25 mouse cellular contexts compared by ENCODE assay signal in the genomic region with DNA sequence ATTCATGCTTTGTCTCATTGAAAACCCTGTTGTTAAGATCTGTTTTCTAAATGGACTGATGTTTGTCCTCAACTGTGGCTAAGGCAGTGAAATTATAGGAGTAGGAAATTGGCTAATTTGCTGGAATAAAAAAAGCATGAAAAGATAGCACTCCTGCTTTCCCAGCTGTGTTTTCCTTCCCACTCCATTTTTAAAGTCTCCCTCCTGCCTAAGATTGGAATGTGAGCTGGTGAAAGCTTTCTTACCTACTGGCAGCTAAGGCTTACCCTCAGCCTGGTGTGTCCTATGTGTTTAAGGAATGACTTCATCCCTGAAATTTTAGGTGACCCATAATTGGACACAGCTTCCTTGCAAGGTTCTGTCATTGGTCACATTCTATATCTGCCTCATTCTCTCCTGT.
"Had no signal": no experiment of that assay in that cellular context is flagged by ENCODE, and none has a peak within 500 bp of the region (broad histone marks: within the 10 kb centered on the region; RNA-seq: fewer than 3 reads in every experiment).

No protein-coding gene starts in this region.

- H3K27me3 ChIP-seq: kidney, embryonic 15.5 days; limb, embryonic 13.5 days; liver, embryonic 12.5 days; liver, embryonic 15.5 days; lung, embryonic 15.5 days; megakaryocyte, embryonic 14.5 days; stomach, embryonic 15.5 days had no signal

- H3K27ac ChIP-seq: kidney, embryonic 15.5 days; limb, embryonic 10.5 days; limb, embryonic 13.5 days; liver, embryonic 12.5 days; liver, embryonic 15.5 days; lung, embryonic 15.5 days; midbrain, embryonic 10.5 days; midbrain, embryonic 13.5 days; neural tube, embryonic 13.5 days; stomach, embryonic 15.5 days had no signal

- H3K9ac ChIP-seq: kidney, embryonic 15.5 days; limb, embryonic 13.5 days; liver, embryonic 12.5 days; liver, embryonic 15.5 days; lung, embryonic 15.5 days; midbrain, embryonic 13.5 days; neural tube, embryonic 13.5 days; stomach, embryonic 15.5 days had no signal

- H3K36me3 ChIP-seq: kidney, embryonic 15.5 days; limb, embryonic 10.5 days; limb, embryonic 13.5 days; liver, embryonic 12.5 days; liver, embryonic 15.5 days; lung, embryonic 15.5 days; midbrain, embryonic 10.5 days; midbrain, embryonic 13.5 days; neural tube, embryonic 13.5 days; stomach, embryonic 15.5 days had no signal

- DNase-seq: kidney, adult 8-10 months; kidney, postnatal 10 days; kidney, postnatal 36 days; layer of hippocampus, postnatal 36 days; liver; lung, adult 18-20 months; lung, postnatal 10 days; lung, postnatal 36 days; right cerebral cortex, postnatal 25 days; spleen, adult 18-20 months; thymus, adult 18-20 months; thymus, postnatal 36 days had no signal

- H3K4me3 ChIP-seq: kidney, embryonic 15.5 days; limb, embryonic 10.5 days; limb, embryonic 13.5 days; liver, embryonic 12.5 days; liver, embryonic 15.5 days; lung, embryonic 15.5 days; megakaryocyte, embryonic 14.5 days; midbrain, embryonic 10.5 days; midbrain, embryonic 13.5 days; myocyte; neural tube, embryonic 13.5 days; stomach, embryonic 15.5 days had no signal

- H3K4me2 ChIP-seq: kidney, embryonic 15.5 days; limb, embryonic 13.5 days; liver, embryonic 12.5 days; liver, embryonic 15.5 days; lung, embryonic 15.5 days; midbrain, embryonic 13.5 days; neural tube, embryonic 13.5 days; stomach, embryonic 15.5 days had no signal

- ATAC-seq: liver, embryonic 12.5 days; midbrain, embryonic 13.5 days; midbrain, embryonic 16.5 days had no signal

- H3K4me1 ChIP-seq: limb, embryonic 10.5 days; liver, embryonic 12.5 days; liver, embryonic 15.5 days; lung, embryonic 15.5 days; megakaryocyte, embryonic 14.5 days; midbrain, embryonic 10.5 days; stomach, embryonic 15.5 days had no signal

- H3K9me3 ChIP-seq: kidney, embryonic 15.5 days; limb, embryonic 10.5 days; limb, embryonic 13.5 days; liver, embryonic 12.5 days; liver, embryonic 15.5 days; lung, embryonic 15.5 days; megakaryocyte, embryonic 14.5 days; midbrain, embryonic 10.5 days; midbrain, embryonic 13.5 days; neural tube, embryonic 13.5 days; stomach, embryonic 15.5 days had no signal
